ENCODE assay signal across 18 mouse cellular contexts in the genomic region with DNA sequence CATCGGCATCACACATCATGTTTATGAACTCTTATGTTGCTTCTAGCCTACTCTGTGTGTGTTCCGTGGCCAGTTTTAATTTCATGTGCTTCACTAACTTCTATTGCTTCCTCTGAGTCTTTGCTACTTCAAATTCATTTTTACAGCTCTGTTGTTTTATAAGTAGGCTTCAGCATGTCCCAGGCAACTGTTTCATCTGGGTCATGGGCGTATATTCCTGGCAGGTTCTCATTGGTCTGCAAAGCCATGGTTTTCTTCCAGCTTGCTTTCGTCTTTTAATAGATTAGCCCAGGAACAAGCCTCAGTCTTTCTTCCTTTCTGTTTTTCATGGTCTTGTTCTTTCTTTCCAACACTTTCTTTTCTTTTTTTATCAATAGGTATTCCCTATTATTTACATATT.
"Had no signal": no experiment of that assay in that cellular context is flagged by ENCODE, and none has a peak within 500 bp of the region (broad histone marks: within the 10 kb centered on the region; RNA-seq: fewer than 3 reads in every experiment).

No protein-coding gene starts in this region.

- H3K27ac ChIP-seq: liver, embryonic 15.5 days; lung, embryonic 15.5 days; macrophage; midbrain, embryonic 12.5 days; neural tube, embryonic 12.5 days; stomach, embryonic 15.5 days; stomach, postnatal 0 days had no signal

- H3K36me3 ChIP-seq: liver, embryonic 15.5 days; lung, embryonic 15.5 days; midbrain, embryonic 12.5 days; neural tube, embryonic 12.5 days; stomach, embryonic 15.5 days had no signal

- H3K4me1 ChIP-seq: liver, embryonic 15.5 days; lung, embryonic 15.5 days; megakaryocyte, embryonic 14.5 days; midbrain, embryonic 12.5 days; neural tube, embryonic 12.5 days; stomach, embryonic 15.5 days had no signal

- DNase-seq: liver, postnatal 0 days; lung, adult 2 months; lung, postnatal 14 days; lung, postnatal 36 days; midbrain, embryonic 14.5 days; right cerebral cortex, postnatal 14 days; thymus, adult 18-20 months; thymus, postnatal 14 days; thymus, postnatal 36 days had no signal

- ATAC-seq: liver, postnatal 0 days; lung, postnatal 0 days had no signal

- H3K4me2 ChIP-seq: liver, embryonic 15.5 days; lung, embryonic 15.5 days; midbrain, embryonic 12.5 days; neural tube, embryonic 12.5 days; stomach, embryonic 15.5 days had no signal

- H3K9ac ChIP-seq: liver, embryonic 15.5 days; liver, postnatal 0 days; lung, embryonic 15.5 days; midbrain, embryonic 12.5 days; neural tube, embryonic 12.5 days; stomach, embryonic 15.5 days had no signal

- H3K27me3 ChIP-seq: liver, embryonic 15.5 days; lung, embryonic 15.5 days; megakaryocyte, embryonic 14.5 days; midbrain, embryonic 12.5 days; neural tube, embryonic 12.5 days; stomach, embryonic 15.5 days had no signal

- H3K9me3 ChIP-seq: liver, embryonic 15.5 days; lung, embryonic 15.5 days; megakaryocyte, embryonic 14.5 days; midbrain, embryonic 12.5 days; neural tube, embryonic 12.5 days; stomach, embryonic 15.5 days had no signal

- H3K4me3 ChIP-seq: liver, embryonic 15.5 days; lung, embryonic 15.5 days; megakaryocyte, embryonic 14.5 days; midbrain, embryonic 12.5 days; neural tube, embryonic 12.5 days; stomach, embryonic 15.5 days had no signal
